Mouse (Mus musculus) intestine, postnatal 0 days (tissue): ENCODE measurements around the gene Smim9. TPM values are rescaled to one million over a fixed set of nuclear protein-coding genes. Genes with fewer than 3 reads are reported as not detected.

Experiments used
- ATAC-seq: fragments of 200-750 bp; cut with Nextera tagmentation; 2 replicates; pipeline ENCODE4 v1.8.0; 2017; ENCODE audit warnings: mild to moderate bottlenecking, moderate TSS enrichment, moderate library complexity
- H3K27ac ChIP-seq: fragments of 300-500 bp; sonication (generic); 2 replicates; pipeline ENCODE4 v1.5.1; 2014; ENCODE audit warnings: mild to moderate bottlenecking, low read depth, low read length, moderate library complexity
- H3K27me3 ChIP-seq: fragments of 300-500 bp; sonication (generic); replicated peaks from 2 replicates; pipeline ENCODE4 v1.6.1; 2014; ENCODE audit warnings: low read length, mixed read lengths; ENCODE audit not compliant: control insufficient read depth, insufficient read depth
- H3K36me3 ChIP-seq: fragments of 300-500 bp; sonication (generic); 2 replicates; pipeline ENCODE4 v1.6.1; 2014; ENCODE audit warnings: mild to moderate bottlenecking, moderate library complexity; ENCODE audit not compliant: control insufficient read depth, insufficient read depth
- H3K4me1 ChIP-seq: fragments of 300-500 bp; sonication (generic); replicated peaks from 2 replicates; pipeline ENCODE4 v1.6.1; 2014; ENCODE audit warnings: antibody characterized with exemption, low read length, mixed read lengths; ENCODE audit not compliant: control insufficient read depth, insufficient read depth
- H3K4me2 ChIP-seq: fragments of 300-500 bp; sonication (generic); replicated peaks from 2 replicates; pipeline ENCODE4 v1.6.1; 2014; ENCODE audit warnings: low read depth, mild to moderate bottlenecking, moderate library complexity
- H3K4me3 ChIP-seq: fragments of 300-500 bp; sonication (generic); 2 replicates; pipeline ENCODE4 v1.5.1; 2014; ENCODE audit warnings: low read depth, low read length
- H3K9ac ChIP-seq: fragments of 300-500 bp; sonication (generic); 2 replicates; pipeline ENCODE4 v1.6.1; 2014; ENCODE audit warnings: mild to moderate bottlenecking, low read depth, low read length
- H3K9me3 ChIP-seq: fragments of 300-500 bp; sonication (generic); 2 replicates; pipeline ENCODE4 v1.6.1; 2016; ENCODE audit warnings: mixed run types; ENCODE audit not compliant: control insufficient read depth
- CTCF ChIP-seq: sonication (generic); IDR thresholded peaks from 2 replicates; pipeline ENCODE4 v1.5.1; 2016; ENCODE audit warnings: low read depth, mild to moderate bottlenecking, control low read depth, antibody characterized with exemption, moderate library complexity
- WGBS: fragments of 180-500 bp; shearing (Covaris S2); extraction: QIAGEN DNeasy Blood & Tissue Kit; methylation state at CpG from one replicate; pipeline ENCODE4 v1.1.7; 2014; 5-methylcytosine and 5-hydroxymethylcytosine counted together
- polyA plus RNA-seq: library from polyadenylated mRNA; unstranded; fragments of >200 nt; fragmentation: Nextera tagmentation; extraction: Ambion mirVana; gene quantifications from 2 replicates; pipeline ENCODE4 v1.2.1, GENCODE M21; 2015

The Smim9 gene
- polyA plus RNA-seq, 1 experiment from 2014 or later = 0.23 TPM

DNA sequence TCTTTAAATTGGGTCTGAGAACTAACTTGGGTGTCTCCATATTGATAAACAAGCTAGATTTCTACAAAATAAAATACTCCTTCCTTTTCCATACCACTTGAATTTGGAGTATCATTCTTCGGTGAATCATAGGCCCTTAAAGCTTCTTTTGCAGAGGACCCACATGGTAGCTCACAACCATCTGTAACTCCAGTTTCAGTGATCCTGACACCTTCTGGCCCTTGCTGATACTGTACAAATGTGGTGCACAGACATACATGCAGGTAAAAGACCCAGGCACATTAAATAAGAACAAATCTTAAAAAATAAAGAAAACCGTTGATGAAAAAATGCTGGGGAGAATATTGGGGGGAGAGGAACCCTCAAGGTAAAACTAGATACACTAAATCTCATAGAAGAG, 25.4 kb downstream of the Smim9 start:
- no peaks in the 10 kb centered on the region for H3K27me3 ChIP-seq
- no peak overlapping the region for H3K4me2 ChIP-seq
- no peaks in the 10 kb centered on the region for H3K36me3 ChIP-seq
- H3K4me3 ChIP-seq = no peak overlapping the region
- 94% methylated on average over 2 of the region's 2 CpGs for WGBS
- no peaks in the 10 kb centered on the region for H3K9me3 ChIP-seq
- TF ChIP-seq CTCF = no peak
- H3K9ac ChIP-seq = no peak overlapping the region
- no peak overlapping the region for H3K27ac ChIP-seq
- no peak for ATAC-seq
- H3K4me1 ChIP-seq = no peaks in the 10 kb centered on the region

DNA sequence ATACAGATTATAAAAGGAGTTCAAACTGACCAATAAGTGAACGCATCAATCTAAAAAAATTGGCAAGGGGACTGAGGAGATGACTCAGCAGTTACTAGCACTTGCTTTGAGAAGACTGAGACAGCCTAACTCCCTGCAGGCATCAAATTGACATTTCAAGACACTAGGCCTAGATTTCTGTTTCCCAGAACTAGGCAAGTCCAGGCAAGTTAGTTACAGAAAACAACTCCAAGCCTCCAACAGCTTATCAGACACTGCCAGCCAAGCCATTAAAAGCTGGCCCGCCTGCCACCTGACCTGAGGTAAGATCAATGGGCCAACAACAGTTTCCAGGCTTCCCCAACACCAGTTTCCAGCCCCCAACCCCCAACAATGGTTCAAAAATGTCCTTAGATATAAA, 25.8 kb downstream of the Smim9 start:
- Histone ChIP-seq H3K36me3 (no peaks in the 10 kb centered on the region), H3K4me1 (no peaks in the 10 kb centered on the region), H3K27ac (no peak overlapping the region), H3K9ac (no peak overlapping the region), H3K27me3 (no peaks in the 10 kb centered on the region), H3K9me3 (no peaks in the 10 kb centered on the region), H3K4me2 (no peak overlapping the region), H3K4me3 (no peak overlapping the region)
- WGBS = 71% methylated on average over 2 of the region's 2 CpGs
- ATAC-seq = peak; percentile 46; the same call in 1 of the 2 replicates
- no peak for TF ChIP-seq CTCF

DNA sequence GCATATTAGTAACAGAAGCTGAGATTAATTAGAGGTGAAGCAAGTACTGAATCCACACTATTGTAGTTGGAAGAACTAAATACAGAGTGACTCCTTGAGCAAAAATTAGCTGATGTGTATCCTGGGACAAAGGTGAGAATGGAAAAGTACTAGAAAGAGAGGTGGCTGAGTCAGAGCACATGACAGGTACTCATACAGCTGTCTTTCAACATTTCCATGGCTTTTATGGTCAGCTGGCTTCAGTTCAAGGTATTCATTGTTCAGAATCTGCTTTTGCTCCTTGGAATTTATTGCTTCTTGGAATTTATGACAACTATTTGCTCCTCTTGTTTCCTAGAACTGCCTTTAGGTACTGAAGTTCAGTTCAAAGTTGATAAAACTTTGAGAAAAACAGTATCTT, 26.6 kb downstream of the Smim9 start:
- Histone ChIP-seq H3K27me3 (no peaks in the 10 kb centered on the region), H3K4me2 (no peak overlapping the region), H3K27ac (peak overlapping the region; percentile 50; the same call in 1 of the 2 replicates), H3K4me1 (no peaks in the 10 kb centered on the region), H3K9me3 (no peaks in the 10 kb centered on the region), H3K36me3 (no peaks in the 10 kb centered on the region), H3K9ac (no peak overlapping the region), H3K4me3 (no peak overlapping the region)
- no peak for TF ChIP-seq CTCF
- ATAC-seq = peak; percentile 91

DNA sequence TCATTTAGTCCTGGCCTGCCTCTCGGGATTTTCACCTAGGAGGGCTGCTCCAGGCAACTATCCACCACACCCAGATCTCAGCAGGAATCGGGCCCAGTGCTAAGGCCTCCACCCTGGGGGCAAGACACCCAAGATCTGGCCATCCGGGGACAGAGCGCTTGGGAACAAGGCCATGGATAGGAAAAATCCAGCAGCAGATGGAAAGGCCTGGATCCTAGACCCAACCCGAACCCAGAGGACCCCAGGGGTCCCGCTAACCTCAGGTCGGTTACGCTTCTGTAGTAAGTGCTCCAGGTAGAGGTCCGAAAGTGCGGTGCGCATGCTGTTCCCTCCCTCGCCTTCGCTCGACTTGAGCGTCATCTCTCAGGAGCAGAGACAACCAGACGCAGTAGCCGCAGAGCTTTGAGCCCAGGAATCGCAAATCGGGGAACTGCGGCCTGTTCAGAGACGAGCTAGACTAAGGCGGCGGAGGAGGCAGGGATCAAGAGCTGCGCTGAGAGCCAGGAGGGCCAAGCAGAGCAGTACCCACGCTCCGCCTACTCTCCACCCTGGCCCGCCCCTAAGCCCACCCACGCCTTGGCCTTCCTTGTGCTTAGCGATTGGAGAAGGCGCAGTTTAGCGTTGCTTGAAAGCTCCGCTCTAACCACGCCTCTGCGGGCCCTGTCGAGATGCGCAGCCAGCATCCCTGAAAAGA, 33.0 kb downstream of the Smim9 start, which contains the start of gene Mpp1:
Gene Mpp1, minus strand, starts transcription at position 550 of the 694 bp plus-strand sequence.
- peak within 1 kb of the TSS; percentile 57 for H3K4me2 ChIP-seq
- ATAC-seq = peak; percentile 91
- WGBS = 25% methylated on average over 36 of the region's 36 CpGs
- no peak for TF ChIP-seq CTCF
- H3K27ac ChIP-seq = peak within 1 kb of the TSS; percentile 86
- H3K4me1 ChIP-seq = no peaks in the 10 kb centered on the region
- peak within 1 kb of the TSS; percentile 54 for H3K4me3 ChIP-seq
- no peaks in the 10 kb centered on the region for H3K36me3 ChIP-seq
- peak within 1 kb of the TSS; percentile 65 for H3K9ac ChIP-seq
- no peaks in the 10 kb centered on the region for H3K9me3 ChIP-seq
- H3K27me3 ChIP-seq = no peaks in the 10 kb centered on the region

DNA sequence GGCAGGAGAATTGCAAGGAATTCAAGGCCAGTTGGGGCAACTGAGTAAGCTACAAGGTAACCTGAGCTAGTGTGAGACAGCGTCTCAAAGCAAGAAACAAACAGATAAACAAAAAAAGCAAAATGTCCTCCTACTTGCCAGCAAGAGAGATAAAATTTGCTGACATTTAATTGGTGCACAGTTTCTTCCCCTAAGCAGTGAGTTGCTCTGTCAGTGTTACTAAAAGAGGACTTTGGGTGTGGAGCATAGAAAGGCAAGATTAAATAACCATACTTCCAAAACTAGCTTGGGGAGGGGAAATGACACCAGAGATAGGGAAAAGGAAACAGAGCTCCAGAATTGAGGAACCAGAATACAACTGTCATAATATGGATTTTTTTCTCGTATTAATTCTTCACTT, 34.1 kb downstream of the Smim9 start:
- Histone ChIP-seq H3K9me3 (no peaks in the 10 kb centered on the region), H3K9ac (no peak overlapping the region), H3K4me1 (no peaks in the 10 kb centered on the region), H3K4me3 (peak overlapping the region; percentile 54), H3K27me3 (no peaks in the 10 kb centered on the region), H3K36me3 (no peaks in the 10 kb centered on the region), H3K27ac (no peak overlapping the region), H3K4me2 (peak overlapping the region; percentile 57)
- no peak for ATAC-seq
- no peak for TF ChIP-seq CTCF
- WGBS = 31% methylated on average over 2 of the region's 2 CpGs

DNA sequence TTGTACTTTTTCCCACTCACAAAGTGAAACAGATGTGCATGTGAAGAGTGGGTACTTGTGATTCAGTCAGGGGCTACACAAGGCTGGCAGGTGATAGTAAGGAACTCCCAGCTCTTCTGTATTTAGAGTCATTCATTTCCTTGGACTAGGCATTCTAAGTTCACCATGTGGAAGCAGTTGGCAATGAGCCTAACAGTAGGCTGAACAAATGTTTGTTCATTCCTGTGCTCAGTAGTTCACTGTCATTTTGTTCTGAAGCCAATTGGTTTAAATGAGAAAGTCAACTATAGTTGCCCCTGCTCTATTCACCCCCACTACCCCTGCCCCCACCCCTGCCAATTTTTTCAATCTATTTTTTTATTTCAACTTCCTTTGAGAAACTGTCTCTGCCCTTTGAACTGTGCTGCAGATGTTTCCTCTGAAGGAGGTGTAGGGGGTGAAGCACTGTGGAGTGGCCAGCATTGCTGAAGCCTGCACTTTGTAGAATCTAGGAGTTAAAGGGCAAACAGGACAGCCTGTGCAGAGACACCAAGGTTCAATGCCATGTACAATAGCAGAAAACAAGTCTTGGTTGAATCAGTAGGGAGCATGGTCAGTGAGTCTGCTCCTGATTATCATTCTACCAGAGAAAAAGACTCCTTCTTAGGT, 35.1 kb downstream of the Smim9 start:
- Histone ChIP-seq H3K4me1 (no peaks in the 10 kb centered on the region), H3K27me3 (no peaks in the 10 kb centered on the region), H3K36me3 (no peaks in the 10 kb centered on the region), H3K4me2 (peak overlapping the region; percentile 57), H3K4me3 (no peak overlapping the region), H3K9me3 (no peaks in the 10 kb centered on the region), H3K27ac (peak overlapping the region; percentile 42; the same call in 1 of the 2 replicates), H3K9ac (no peak overlapping the region)
- ATAC-seq = peak; percentile 46
- TF ChIP-seq CTCF = no peak
